Mouse (Mus musculus) lung, postnatal 10 days (tissue): ENCODE measurements around the gene Sost.

Experiments used
- DNase-seq: peaks from one replicate; pipeline ENCODE4 v3.0.0; 2021

Sost gene

GRCm38 (mm10) chr11:101982981-101983411 lies 16.2 kb upstream of the Sost start:
- no peak for DNase-seq

- DNase-seq = peak; percentile 64
Measured at GRCm38 (mm10) chr11:101981850-101982249, 15.0 kb upstream of the Sost start.

DNA sequence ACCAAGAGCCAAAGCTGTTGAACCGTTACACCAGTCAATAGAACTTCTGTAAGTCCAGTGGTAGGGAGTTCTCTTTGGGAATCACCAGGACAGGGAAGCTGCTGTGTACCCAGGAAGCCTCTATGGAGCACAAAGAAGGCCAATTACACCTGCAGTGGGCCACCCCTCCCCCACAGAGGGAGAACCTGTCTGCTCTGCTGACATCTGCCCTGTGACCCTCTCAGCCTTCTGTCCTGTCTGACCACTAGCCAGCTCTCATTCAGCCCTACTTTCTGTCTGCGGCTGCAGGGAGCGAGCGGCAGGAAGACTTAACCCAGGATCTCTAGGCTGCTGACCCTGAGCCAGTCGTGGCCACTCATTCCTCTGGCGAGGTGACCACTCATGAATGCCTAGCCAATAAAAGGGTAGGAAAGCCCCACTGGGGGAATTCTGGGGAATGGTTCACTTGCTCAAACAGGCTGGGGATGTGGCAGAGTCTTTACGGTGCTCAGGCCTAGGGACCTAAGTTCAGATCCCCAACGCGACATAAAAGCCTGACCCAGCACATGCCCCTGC lies 13.9 kb upstream of the Sost start:
- DNase-seq = no peak

DNA sequence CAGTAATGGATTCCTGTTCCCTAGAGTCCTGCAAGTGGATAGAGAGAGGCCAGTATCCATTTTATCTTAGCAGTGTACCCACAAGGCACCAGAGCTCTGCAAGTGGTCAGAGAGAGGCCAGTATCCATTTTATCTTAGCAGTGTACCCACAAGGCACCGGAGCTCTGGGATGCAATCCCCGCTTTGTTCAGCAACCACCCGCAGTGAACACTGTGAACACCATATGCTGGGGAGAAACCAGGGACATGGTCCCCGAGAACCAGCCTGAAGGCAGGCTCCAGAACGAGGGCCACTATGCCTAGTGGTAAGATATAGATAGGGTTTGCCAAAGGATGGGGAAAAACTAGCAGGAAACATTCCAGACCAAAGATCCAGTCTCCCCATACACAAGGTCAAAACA lies 12.3 kb upstream of the Sost start:
- no peak for DNase-seq

GRCm38 (mm10) chr11:101976949-101977348 lies 10.1 kb upstream of the Sost start:
- DNase-seq = no peak

DNA sequence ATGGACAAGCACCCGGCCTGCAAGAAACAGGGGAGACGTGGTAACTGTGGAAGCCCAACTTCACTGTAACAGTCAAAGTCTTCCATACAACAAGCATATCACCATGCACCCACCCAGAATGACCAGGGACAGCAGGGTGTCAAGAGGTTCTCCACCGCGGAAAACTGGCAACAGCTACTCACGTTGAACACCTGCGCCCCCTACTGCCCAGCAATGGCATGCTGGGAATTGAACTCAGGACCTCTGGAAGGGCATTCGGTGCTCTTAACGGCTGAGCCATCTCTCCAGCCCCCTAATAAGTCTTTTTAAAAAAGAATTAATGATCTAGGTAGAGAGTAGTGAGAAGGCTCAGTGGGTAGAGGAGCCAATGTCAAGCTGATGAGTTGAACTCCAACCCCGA lies 8.1 kb upstream of the Sost start:
- DNase-seq = peak; percentile 53

DNA sequence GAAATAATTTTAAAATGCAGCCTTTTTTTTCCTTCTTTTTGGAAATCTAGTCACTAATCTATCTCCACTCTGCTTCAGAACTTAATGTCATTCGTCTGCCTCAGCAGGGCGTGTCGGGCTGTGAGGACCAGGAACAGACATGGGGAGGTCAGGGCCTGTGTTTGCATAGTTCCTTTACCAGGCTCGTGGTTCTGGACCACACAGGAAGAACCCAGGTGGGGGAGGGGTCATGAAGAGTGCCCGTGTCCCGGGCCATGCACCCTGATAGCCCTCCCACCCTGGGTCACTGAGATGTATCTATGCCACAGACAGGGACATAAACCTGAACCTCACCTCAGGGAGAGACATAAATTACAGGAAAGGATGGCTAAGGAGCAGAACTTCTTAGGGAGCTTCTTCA lies 7.4 kb upstream of the Sost start:
- no peak for DNase-seq

- DNase-seq = no peak
Measured at GRCm38 (mm10) chr11:101973496-101973895, 6.7 kb upstream of the Sost start.

DNA sequence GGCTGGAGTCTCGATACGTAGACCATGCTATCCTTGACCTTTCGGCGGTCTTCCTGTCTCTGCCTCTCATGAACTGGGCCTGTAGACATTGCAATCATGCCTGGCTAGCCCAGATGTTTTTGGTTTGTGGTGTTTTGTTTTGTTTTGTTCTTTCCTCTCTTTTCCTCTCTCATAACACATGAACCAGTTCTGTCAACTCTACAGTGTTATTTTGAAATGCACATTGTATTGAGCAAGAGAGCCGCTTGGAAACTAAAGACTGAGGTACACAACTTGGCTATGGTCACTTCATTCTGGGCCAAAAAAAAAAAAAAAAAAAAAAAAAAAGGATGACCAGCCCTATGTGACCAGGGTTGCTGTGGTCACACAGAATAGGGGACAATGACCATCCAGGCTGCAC lies 5.8 kb upstream of the Sost start:
- no peak for DNase-seq

GRCm38 (mm10) chr11:101972097-101972496 lies 5.3 kb upstream of the Sost start:
- no peak for DNase-seq

DNA sequence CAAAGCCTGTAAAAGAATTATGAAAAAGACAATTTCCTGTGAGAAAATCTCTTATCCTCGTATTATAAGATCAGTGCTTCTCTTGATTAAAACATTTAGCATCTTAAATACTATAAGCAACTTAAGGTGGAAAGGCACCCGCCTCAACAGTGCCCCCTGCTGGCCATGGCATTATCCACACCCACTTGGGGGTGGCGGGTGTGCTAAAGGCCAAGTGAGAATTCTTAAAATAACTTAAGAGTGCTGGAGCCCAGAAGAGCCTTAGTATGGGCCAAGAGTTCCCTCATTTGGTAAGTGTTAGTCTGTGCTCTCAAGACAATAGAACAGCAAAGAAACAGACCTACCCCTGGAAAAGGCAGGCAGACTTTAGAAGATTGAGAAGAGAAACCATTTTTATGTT lies 4.6 kb upstream of the Sost start:
- DNase-seq = peak; percentile 72

- no peak for DNase-seq
Measured at GRCm38 (mm10) chr11:101969835-101970234, 3.0 kb upstream of the Sost start.

GRCm38 (mm10) chr11:101968791-101969190 lies 2.0 kb upstream of the Sost start:
- peak; percentile 88 for DNase-seq

GRCm38 (mm10) chr11:101968311-101968710 lies 1.5 kb upstream of the Sost start:
- no peak for DNase-seq

DNA sequence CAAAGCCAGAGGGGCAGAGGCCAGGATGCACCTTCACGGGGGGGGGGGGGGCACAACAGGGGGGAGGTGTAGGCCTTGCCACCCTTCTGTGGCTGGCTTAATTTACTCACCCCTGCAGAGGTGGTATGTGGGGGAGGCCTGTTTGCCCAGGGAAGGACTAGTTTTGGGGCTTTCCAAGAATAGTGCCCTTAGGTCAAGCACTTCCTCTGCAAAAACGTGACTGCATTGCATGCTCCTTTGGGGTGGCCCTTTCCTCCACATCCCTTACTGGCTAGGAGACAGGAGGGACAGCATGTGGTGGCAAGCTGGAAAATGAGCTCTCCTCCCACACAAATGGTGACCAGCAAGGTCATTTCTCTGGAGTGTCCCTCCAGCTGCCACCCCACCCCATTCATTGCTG lies 1.3 kb downstream of the Sost start:
- no peak for DNase-seq

DNA sequence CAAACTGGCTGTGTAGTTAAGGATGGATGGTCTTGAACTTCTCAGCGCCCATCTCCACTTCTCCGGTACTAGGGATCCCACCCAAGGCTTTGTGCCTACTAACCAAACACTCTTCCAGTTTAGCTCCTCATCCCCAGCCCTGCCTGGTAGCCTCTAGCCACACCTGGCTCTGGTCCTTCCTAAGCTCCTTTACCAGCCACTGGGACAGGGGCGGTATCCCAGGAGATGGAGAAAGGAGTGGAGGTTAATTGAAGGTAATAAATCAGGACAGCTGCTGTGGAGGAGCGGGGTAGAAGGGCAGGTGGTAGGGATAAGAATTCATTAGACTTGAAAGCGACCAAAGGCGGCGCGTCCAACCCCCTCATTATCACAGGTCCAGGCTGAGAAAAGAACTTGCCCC lies 2.2 kb downstream of the Sost start:
- DNase-seq = no peak

GRCm38 (mm10) chr11:101963473-101964291 lies 3.1 kb downstream of the Sost start:
- peak; percentile 44 for DNase-seq

GRCm38 (mm10) chr11:101963043-101963442 lies 3.8 kb downstream of the Sost start:
- no peak for DNase-seq

GRCm38 (mm10) chr11:101957476-101957875 lies 9.3 kb downstream of the Sost start:
- DNase-seq = no peak

DNA sequence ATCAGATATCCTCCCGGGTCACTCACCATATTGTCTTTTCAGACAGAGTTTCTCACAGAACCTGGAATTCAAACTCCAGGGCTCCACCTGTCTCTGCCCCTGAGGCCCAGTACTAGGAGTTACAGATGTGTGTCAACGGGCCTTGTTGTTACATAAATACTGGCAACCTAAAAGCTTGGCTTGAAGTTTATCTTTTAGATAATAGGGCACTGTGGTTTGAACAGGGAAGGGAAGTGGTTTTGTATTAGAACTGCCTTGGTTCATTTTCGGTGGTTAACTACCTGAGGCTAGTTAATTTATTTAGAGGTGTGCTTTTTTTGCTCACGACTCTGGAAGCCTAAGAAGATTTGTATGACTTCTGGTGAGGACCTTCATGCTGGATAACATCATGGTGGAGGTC lies 13.4 kb downstream of the Sost start:
- DNase-seq = no peak

GRCm38 (mm10) chr11:101952541-101953341 lies 14.1 kb downstream of the Sost start:
- DNase-seq = peak; percentile 75

GRCm38 (mm10) chr11:101950021-101950420 lies 16.8 kb downstream of the Sost start:
- DNase-seq = no peak

- no peak for DNase-seq
Measured at GRCm38 (mm10) chr11:101946525-101946924, 20.3 kb downstream of the Sost start.

- no peak for DNase-seq
Measured at GRCm38 (mm10) chr11:101943055-101943454, 23.8 kb downstream of the Sost start.
